ENCODE assay signal across 9 mouse cellular contexts in genomic region chr11:81612798-81613540, GRCm38 (mm10).
A peak's percentile ranks its signal among the peaks of the same experiment; 100 is the strongest.
DNase-seq lines count a peak whose midpoint lies in the region; ATAC-seq and TF ChIP-seq lines count a peak whose summit lies in the region.
"Had no signal": no experiment of that assay in that cellular context is flagged by ENCODE, and none has a peak within 500 bp of the region (broad histone marks: within the 10 kb centered on the region; RNA-seq: fewer than 3 reads in every experiment).

No protein-coding gene starts in this region.

- H3K9ac ChIP-seq in forebrain, embryonic 13.5 days = peak overlapping the region; percentile 35
- no peak overlapping the region for H3K9ac ChIP-seq in liver, embryonic 14.5 days (replicated peaks)
- H3K9ac ChIP-seq in neural tube, embryonic 12.5 days = peak overlapping the region; percentile 26; the same call in 1 of the 2 replicates
- H3K9ac ChIP-seq in stomach, postnatal 0 days (ENCODE audit: low read length) = no peak overlapping the region
- H3K9ac ChIP-seq: liver, embryonic 15.5 days had no signal

- H3K9me3 ChIP-seq in forebrain, embryonic 13.5 days (replicated peaks) = no peaks in the 10 kb centered on the region
- no peaks in the 10 kb centered on the region for H3K9me3 ChIP-seq in liver, embryonic 14.5 days (ENCODE audit: control insufficient read depth, low read length)
- H3K9me3 ChIP-seq in neural tube, embryonic 12.5 days = no peaks in the 10 kb centered on the region
- no peaks in the 10 kb centered on the region for H3K9me3 ChIP-seq in stomach, postnatal 0 days (ENCODE audit: control insufficient read depth, low read length)
- H3K9me3 ChIP-seq: liver, embryonic 15.5 days had no signal

- no peaks in the 10 kb centered on the region for H3K36me3 ChIP-seq in forebrain, embryonic 13.5 days (ENCODE audit: poor library complexity, severe bottlenecking)
- H3K36me3 ChIP-seq in liver, embryonic 14.5 days (replicated peaks; ENCODE audit: control insufficient read depth, insufficient read depth, low read depth) = no peaks in the 10 kb centered on the region
- H3K36me3 ChIP-seq in neural tube, embryonic 12.5 days = no peaks in the 10 kb centered on the region
- H3K36me3 ChIP-seq in stomach, postnatal 0 days (ENCODE audit: control insufficient read depth, insufficient read depth, low read length) = no peaks in the 10 kb centered on the region
- H3K36me3 ChIP-seq: liver, embryonic 15.5 days had no signal

- H3K4me1 ChIP-seq in forebrain, embryonic 13.5 days = peaks cover 34% of the 10 kb centered on the region
- H3K4me1 ChIP-seq in liver, embryonic 14.5 days (replicated peaks; ENCODE audit: control insufficient read depth in 2 of 2, insufficient read depth in 2 of 2, low read length in 1 of 2) = no peaks in the 10 kb centered on the region
- H3K4me1 ChIP-seq in neural tube, embryonic 12.5 days = peaks cover 19% of the 10 kb centered on the region
- no peaks in the 10 kb centered on the region; the same call in 1 of the 2 replicates for H3K4me1 ChIP-seq in stomach, postnatal 0 days (replicated peaks; ENCODE audit: control insufficient read depth, insufficient read depth)
- H3K4me1 ChIP-seq: liver, embryonic 15.5 days had no signal

- no peak for TF ChIP-seq EP300 in liver, embryonic 14.5 days (IDR thresholded peaks at IDR 0.05; ENCODE audit: low read depth)
- no peak for TF ChIP-seq EP300 in stomach, postnatal 0 days (optimal IDR thresholded peaks at IDR 0.05)

- intact Hi-C loops in heart, postnatal 10 days (cut with DNase I) = loop anchor here (1.0 kb wide), 3 partner anchors 22 to 707 kb away; no protein-coding TSS in a partner anchor

- ATAC-seq in forebrain, embryonic 13.5 days = peak; percentile 86
- ATAC-seq in liver, embryonic 14.5 days (ENCODE audit: insufficient read depth) = no peak
- peak; percentile 95 for ATAC-seq in neural tube, embryonic 12.5 days (ENCODE audit: low FRiP score, low read depth)
- no peak for ATAC-seq in stomach, postnatal 0 days (ENCODE audit: low FRiP score, low TSS enrichment)

- H3K4me2 ChIP-seq in forebrain, embryonic 13.5 days = peak overlapping the region; percentile 59
- no peak overlapping the region for H3K4me2 ChIP-seq in liver, embryonic 14.5 days (ENCODE audit: low read depth)
- peak overlapping the region; percentile 54 for H3K4me2 ChIP-seq in neural tube, embryonic 12.5 days (replicated peaks)
- peak overlapping the region; percentile 49 for H3K4me2 ChIP-seq in stomach, postnatal 0 days (replicated peaks; ENCODE audit: low read depth)

- peak; percentile 96 for DNase-seq in ES-CJ7 (ENCODE audit: low read depth, low spot score)
- peak; percentile 61 for DNase-seq in c-Kit-positive CD71-positive TER-119-positive erythroid progenitor cells, embryonic 14.5 days (ENCODE audit: low spot score)
- peak; percentile 79 to 90 for DNase-seq in heart, postnatal 10 days
- peak; percentile 82 to 86 for DNase-seq in kidney, postnatal 4 days
- DNase-seq in liver, embryonic 14.5 days (ENCODE audit: low read depth in 3 of 3, low spot score in 3 of 3) = peak; percentile 24 to 41 (median 27)
- peak; percentile 77 for DNase-seq in stomach, postnatal 0 days (ENCODE audit: low spot score)

- peak overlapping the region; percentile 93 for H3K27ac ChIP-seq in forebrain, embryonic 13.5 days
- no peak overlapping the region for H3K27ac ChIP-seq in liver, embryonic 14.5 days
- peak overlapping the region; percentile 43; the same call in 1 of the 2 replicates for H3K27ac ChIP-seq in neural tube, embryonic 12.5 days
- no peak overlapping the region for H3K27ac ChIP-seq in stomach, postnatal 0 days (replicated peaks)
- H3K27ac ChIP-seq: liver, embryonic 15.5 days had no signal

- WGBS in forebrain, embryonic 13.5 days = under 1% methylated on average over 17 of the region's 17 CpGs
- 5% methylated on average over 17 of the region's 17 CpGs for WGBS in liver, embryonic 14.5 days (ENCODE audit: insufficient replicate concordance)
- under 1% methylated on average over 17 of the region's 17 CpGs for WGBS in neural tube, embryonic 12.5 days
- 5% methylated on average over 17 of the region's 17 CpGs for WGBS in stomach, postnatal 0 days

- peak; percentile 86 for TF ChIP-seq CTCF in liver, embryonic 14.5 days (IDR thresholded peaks at IDR 0.05; ENCODE audit: low read depth)
- peak; percentile 96 for TF ChIP-seq CTCF in stomach, postnatal 0 days (IDR thresholded peaks at IDR 0.05; ENCODE audit: low read depth)

- 0 out of 2 replicates have a peak, but pooled peaks cover 3% of the 10 kb centered on the region for H3K27me3 ChIP-seq in forebrain, embryonic 13.5 days
- H3K27me3 ChIP-seq in liver, embryonic 14.5 days (ENCODE audit: control insufficient read depth, insufficient read depth, low read length) = peaks cover 6% of the 10 kb centered on the region
- H3K27me3 ChIP-seq in neural tube, embryonic 12.5 days (replicated peaks) = peaks cover 4% of the 10 kb centered on the region; the same call in 1 of the 2 replicates
- no peaks in the 10 kb centered on the region for H3K27me3 ChIP-seq in stomach, postnatal 0 days (ENCODE audit: control insufficient read depth, insufficient read depth, low read length)

- peak overlapping the region; percentile 24 for H3K4me3 ChIP-seq in forebrain, embryonic 13.5 days
- H3K4me3 ChIP-seq in liver, embryonic 14.5 days (ENCODE audit: insufficient read depth in 1 of 2, low read depth in 2 of 2, low read length in 2 of 2) = no peak overlapping the region
- H3K4me3 ChIP-seq in neural tube, embryonic 12.5 days = 0 out of 2 replicates have a peak overlapping the region, but pooled peaks have one; percentile 5
- H3K4me3 ChIP-seq in stomach, postnatal 0 days (ENCODE audit: low read depth, low read length) = peak overlapping the region; percentile 31; the same call in 1 of the 2 replicates
- H3K4me3 ChIP-seq: liver, embryonic 15.5 days had no signal

Comparison
In these comparisons a context has a peak if more than half of its experiments do, and no peak if none do; other contexts are left out.
1. DNase-seq: peak in every context shown above with its lines; median percentile 96 in ES-CJ7; 84 in heart, postnatal 10 days; 84 in kidney, postnatal 4 days; 77 in stomach, postnatal 0 days; 61 in c-Kit-positive CD71-positive TER-119-positive erythroid progenitor cells, embryonic 14.5 days; 27 in liver, embryonic 14.5 days.
2. ATAC-seq: peak in forebrain, embryonic 13.5 days (single experiment) and neural tube, embryonic 12.5 days (single experiment); none in liver, embryonic 14.5 days (single experiment) and stomach, postnatal 0 days (single experiment).
3. H3K27ac ChIP-seq: peak in forebrain, embryonic 13.5 days (single experiment) and neural tube, embryonic 12.5 days (single experiment); none in liver, embryonic 14.5 days (single experiment) and stomach, postnatal 0 days (single experiment).
4. H3K4me3 ChIP-seq: peak in forebrain, embryonic 13.5 days (single experiment), neural tube, embryonic 12.5 days (single experiment) and stomach, postnatal 0 days (single experiment); none in liver, embryonic 14.5 days (0 of 2).
5. H3K9ac ChIP-seq: peak in forebrain, embryonic 13.5 days (single experiment) and neural tube, embryonic 12.5 days (single experiment); none in liver, embryonic 14.5 days (single experiment) and stomach, postnatal 0 days (single experiment).